Mouse (Mus musculus) liver, embryonic 15.5 days (tissue): Measurements from ENCODE around the gene Pip5k1b. TPM values are rescaled to one million over a fixed set of nuclear protein-coding genes. Genes with fewer than 3 reads are reported as not detected.
"Not testable (repeated sequence)": the region's sequence is repeated elsewhere in the genome, so short reads cannot be mapped to it uniquely, and the experiment has no call there.

ENCODE experiments used
- ATAC-seq: fragments of 200-750 bp; cut with Nextera tagmentation; 2 replicates; pipeline ENCODE4 v1.8.0; 2017; ENCODE audit warnings: moderate number of reproducible peaks, mild to moderate bottlenecking, moderate library complexity; ENCODE audit not compliant: insufficient read depth
- H3K27ac ChIP-seq: fragments of 300-500 bp; sonication (generic); replicated peaks from 2 replicates; pipeline ENCODE4 v1.5.1; 2015; ENCODE audit warnings: mild to moderate bottlenecking, inconsistent platforms
- H3K27me3 ChIP-seq: fragments of 300-500 bp; sonication (generic); 2 replicates; pipeline ENCODE4 v1.6.1; 2015; ENCODE audit warnings: mild to moderate bottlenecking, inconsistent platforms
- H3K36me3 ChIP-seq: fragments of 300-500 bp; sonication (generic); replicated peaks from 2 replicates; pipeline ENCODE4 v1.6.1; 2015; ENCODE audit warnings: moderate library complexity, mild to moderate bottlenecking, inconsistent platforms
- H3K4me1 ChIP-seq: fragments of 300-500 bp; sonication (generic); replicated peaks from 2 replicates; pipeline ENCODE4 v1.6.1; 2015; ENCODE audit warnings: inconsistent platforms
- H3K4me2 ChIP-seq: fragments of 300-500 bp; sonication (generic); 2 replicates; pipeline ENCODE4 v1.6.1; 2015; ENCODE audit warnings: moderate library complexity, mild to moderate bottlenecking, inconsistent platforms
- H3K4me3 ChIP-seq: fragments of 300-500 bp; sonication (generic); replicated peaks from 2 replicates; pipeline ENCODE4 v1.5.1; 2015; ENCODE audit warnings: mild to moderate bottlenecking, inconsistent platforms
- H3K9ac ChIP-seq: fragments of 300-500 bp; sonication (generic); 2 replicates; pipeline ENCODE4 v1.6.1; 2015; ENCODE audit warnings: moderate library complexity, mild to moderate bottlenecking, inconsistent platforms
- H3K9me3 ChIP-seq: fragments of 300-500 bp; sonication (generic); replicated peaks from 2 replicates; pipeline ENCODE4 v1.6.1; 2016; ENCODE audit warnings: inconsistent platforms
- WGBS: fragments of 180-500 bp; shearing (Covaris S2); methylation state at CpG from one replicate; pipeline ENCODE4 v1.1.7; 2015; ENCODE audit warnings: mixed read lengths; ENCODE audit not compliant: insufficient replicate concordance; 5-methylcytosine and 5-hydroxymethylcytosine counted together
- polyA plus RNA-seq: library from polyadenylated mRNA; unstranded; fragments of >200 nt; fragmentation: Nextera tagmentation; extraction: Ambion mirVana; gene quantifications from 2 replicates; pipeline ENCODE4 v1.2.1, GENCODE M21; 2015

The Pip5k1b gene
- polyA plus RNA-seq, 1 experiment from 2014 or later, result 9.5 TPM

DNA sequence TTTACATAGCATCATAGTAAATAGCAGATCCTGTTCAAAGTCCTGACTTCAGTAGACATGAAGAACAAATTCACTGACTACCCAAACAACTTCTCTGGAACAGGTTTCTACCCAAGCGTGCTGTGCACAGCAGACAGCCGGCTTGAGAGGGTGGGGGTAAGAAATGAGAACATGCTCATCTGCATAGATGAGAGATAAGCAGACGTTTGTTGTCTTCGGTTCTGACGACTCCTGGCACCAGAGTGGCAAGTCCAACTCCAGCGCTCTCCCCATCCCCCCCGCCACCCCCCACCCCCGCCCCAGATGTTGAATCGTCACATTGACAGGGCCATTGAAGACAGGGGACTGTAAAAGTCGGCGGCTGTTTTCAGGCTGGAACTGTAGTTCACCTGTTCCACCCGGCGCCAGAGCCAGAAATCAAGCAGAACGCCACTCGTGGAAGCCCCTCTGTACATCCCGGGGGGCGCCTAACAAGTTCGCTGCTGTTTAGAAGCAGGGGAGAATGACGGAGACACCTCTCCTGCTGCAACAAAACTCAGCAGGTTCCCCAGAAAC is 684 bp downstream of the Pip5k1b start:
- Histone ChIP-seq H3K4me1 (peaks cover 42% of the 10 kb centered on the region), H3K4me3 (peak overlapping the region; percentile 92), H3K36me3 (no peaks in the 10 kb centered on the region), H3K27ac (peak overlapping the region; percentile 93), H3K9ac (peak overlapping the region; percentile 93), H3K4me2 (peak overlapping the region; percentile 98), H3K9me3 (no peaks in the 10 kb centered on the region), H3K27me3 (peaks cover 32% of the 10 kb centered on the region)
- under 1% methylated on average over 19 of the region's 19 CpGs for WGBS
- peak; percentile 62 for ATAC-seq

GRCm38 (mm10) chr19:24554425-24554824 is 1.2 kb downstream of the Pip5k1b start:
- Histone ChIP-seq H3K36me3 (no peaks in the 10 kb centered on the region), H3K4me3 (peak overlapping the region; percentile 92), H3K27ac (peak overlapping the region; percentile 93), H3K4me2 (peak overlapping the region; percentile 98), H3K27me3 (peaks cover 32% of the 10 kb centered on the region), H3K4me1 (peaks cover 42% of the 10 kb centered on the region), H3K9ac (peak overlapping the region; percentile 93), H3K9me3 (no peaks in the 10 kb centered on the region)
- 21% methylated on average over 4 of the region's 4 CpGs for WGBS
- no peak for ATAC-seq

GRCm38 (mm10) chr19:24553291-24554075 is 2.2 kb downstream of the Pip5k1b start:
- peak overlapping the region; percentile 98 for H3K4me2 ChIP-seq
- no peaks in the 10 kb centered on the region for H3K9me3 ChIP-seq
- H3K36me3 ChIP-seq, result peaks cover 4% of the 10 kb centered on the region
- peaks cover 42% of the 10 kb centered on the region for H3K4me1 ChIP-seq
- no peak for ATAC-seq
- peaks cover 23% of the 10 kb centered on the region for H3K27me3 ChIP-seq
- peak overlapping the region; percentile 92 for H3K4me3 ChIP-seq
- peak overlapping the region; percentile 93; the same call in 1 of the 2 replicates for H3K9ac ChIP-seq
- WGBS, result 69% methylated on average over 12 of the region's 12 CpGs
- H3K27ac ChIP-seq, result 0 out of 2 replicates have a peak overlapping the region, but pooled peaks have one; percentile 2

DNA sequence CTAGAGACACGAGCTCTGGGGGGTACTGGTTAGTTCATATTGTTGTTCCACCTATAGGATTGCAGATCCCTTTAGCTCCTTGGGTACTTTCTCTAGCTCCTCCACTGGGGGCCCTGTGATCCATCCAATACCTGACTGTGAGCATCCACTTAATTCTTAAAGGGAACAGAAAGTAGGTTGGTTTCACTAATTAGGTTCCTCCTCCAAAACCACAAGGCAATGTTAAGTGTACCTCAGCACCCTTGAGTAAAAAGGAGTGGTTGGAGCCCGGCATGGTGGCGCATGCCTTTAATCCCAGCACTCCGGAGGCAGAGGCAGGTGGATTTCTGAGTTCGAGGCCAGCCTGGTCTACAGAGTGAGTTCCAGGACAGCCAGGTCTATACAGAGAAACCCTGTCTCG is 3.0 kb downstream of the Pip5k1b start:
- ATAC-seq, H3K9me3 ChIP-seq, H3K4me2 ChIP-seq, H3K9ac ChIP-seq, H3K27ac ChIP-seq, H3K4me3 ChIP-seq: not testable (repeated sequence)
- H3K4me1 ChIP-seq, result peaks cover 41% of the 10 kb centered on the region
- 81% methylated on average over 6 of the region's 6 CpGs for WGBS
- H3K36me3 ChIP-seq, result peaks cover 12% of the 10 kb centered on the region
- peaks cover 15% of the 10 kb centered on the region for H3K27me3 ChIP-seq

GRCm38 (mm10) chr19:24551196-24551954 is 4.3 kb downstream of the Pip5k1b start:
- peaks cover 30% of the 10 kb centered on the region for H3K4me1 ChIP-seq
- peaks cover 17% of the 10 kb centered on the region for H3K36me3 ChIP-seq
- H3K9ac ChIP-seq, result no peak overlapping the region
- 0 out of 2 replicates have a peak, but pooled peaks cover 6% of the 10 kb centered on the region for H3K9me3 ChIP-seq
- WGBS, result 67% methylated on average over 3 of the region's 3 CpGs
- peaks cover 3% of the 10 kb centered on the region for H3K27me3 ChIP-seq
- H3K4me2 ChIP-seq, result no peak overlapping the region
- no peak for ATAC-seq
- H3K4me3 ChIP-seq, result no peak overlapping the region
- H3K27ac ChIP-seq, result no peak overlapping the region; the same call in 1 of the 2 replicates

GRCm38 (mm10) chr19:24550778-24551177 is 4.9 kb downstream of the Pip5k1b start:
- H3K9me3 ChIP-seq, result 0 out of 2 replicates have a peak, but pooled peaks cover 6% of the 10 kb centered on the region
- H3K9ac ChIP-seq, result no peak overlapping the region
- no peak overlapping the region; the same call in 1 of the 2 replicates for H3K27ac ChIP-seq
- H3K27me3 ChIP-seq, result no peaks in the 10 kb centered on the region
- ATAC-seq, result no peak
- peaks cover 34% of the 10 kb centered on the region for H3K4me1 ChIP-seq
- no peak overlapping the region for H3K4me2 ChIP-seq
- WGBS, result 76% methylated on average over 7 of the region's 7 CpGs
- H3K4me3 ChIP-seq, result no peak overlapping the region
- H3K36me3 ChIP-seq, result peaks cover 17% of the 10 kb centered on the region

DNA sequence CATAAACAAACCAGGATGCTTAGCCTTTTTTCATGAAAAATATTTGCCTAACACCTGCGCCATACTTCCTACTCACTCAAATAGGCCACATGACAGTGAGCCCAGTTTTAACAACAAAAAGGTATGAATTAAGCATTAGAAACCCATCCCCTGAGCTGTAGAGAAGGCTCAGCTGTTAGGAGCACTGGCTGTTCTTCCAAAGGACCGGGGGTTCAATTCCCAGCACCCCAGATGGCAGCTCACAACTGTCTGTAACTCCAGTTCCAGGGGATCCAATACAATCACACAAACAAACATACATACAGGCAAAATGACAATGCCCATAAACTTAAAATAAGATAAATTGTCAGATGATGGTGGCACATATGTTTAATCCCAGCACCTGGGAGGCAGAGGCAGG is 5.7 kb downstream of the Pip5k1b start:
- no peak overlapping the region for H3K9ac ChIP-seq
- peaks cover 17% of the 10 kb centered on the region for H3K36me3 ChIP-seq
- no peaks in the 10 kb centered on the region for H3K27me3 ChIP-seq
- H3K4me1 ChIP-seq, result peaks cover 41% of the 10 kb centered on the region
- H3K9me3 ChIP-seq, result 0 out of 2 replicates have a peak, but pooled peaks cover 6% of the 10 kb centered on the region
- H3K27ac ChIP-seq, result no peak overlapping the region
- ATAC-seq, result no peak
- H3K4me2 ChIP-seq, result no peak overlapping the region
- H3K4me3 ChIP-seq, result no peak overlapping the region
- WGBS, result 97% methylated on average over 2 of the region's 2 CpGs

DNA sequence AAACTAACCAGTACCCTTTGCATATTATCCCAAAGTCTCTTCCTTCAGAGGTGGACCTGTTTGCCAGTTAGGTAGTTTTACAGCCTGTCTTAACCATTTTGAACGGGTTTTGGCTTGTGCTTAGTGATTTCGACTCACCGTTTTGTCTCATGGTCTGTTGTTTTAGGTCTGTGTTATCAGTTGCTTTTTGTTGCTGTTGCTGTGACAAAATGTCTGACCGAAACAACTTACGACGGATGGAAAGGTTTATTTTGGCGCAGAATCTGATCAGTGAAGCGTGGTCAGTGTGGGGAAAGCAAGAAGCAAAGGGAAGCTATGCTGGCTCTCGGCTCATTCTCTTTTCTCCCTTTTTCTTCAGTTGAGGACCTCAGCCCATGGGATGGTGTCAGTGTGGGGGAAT is 7.3 kb downstream of the Pip5k1b start:
- Histone ChIP-seq H3K27ac (no peak overlapping the region), H3K27me3 (no peaks in the 10 kb centered on the region), H3K4me3 (no peak overlapping the region), H3K4me1 (peaks cover 31% of the 10 kb centered on the region), H3K36me3 (peaks cover 17% of the 10 kb centered on the region), H3K9me3 (0 out of 2 replicates have a peak, but pooled peaks cover 6% of the 10 kb centered on the region), H3K9ac (no peak overlapping the region), H3K4me2 (no peak overlapping the region)
- no peak for ATAC-seq
- WGBS, result 93% methylated on average over 9 of the region's 9 CpGs

DNA sequence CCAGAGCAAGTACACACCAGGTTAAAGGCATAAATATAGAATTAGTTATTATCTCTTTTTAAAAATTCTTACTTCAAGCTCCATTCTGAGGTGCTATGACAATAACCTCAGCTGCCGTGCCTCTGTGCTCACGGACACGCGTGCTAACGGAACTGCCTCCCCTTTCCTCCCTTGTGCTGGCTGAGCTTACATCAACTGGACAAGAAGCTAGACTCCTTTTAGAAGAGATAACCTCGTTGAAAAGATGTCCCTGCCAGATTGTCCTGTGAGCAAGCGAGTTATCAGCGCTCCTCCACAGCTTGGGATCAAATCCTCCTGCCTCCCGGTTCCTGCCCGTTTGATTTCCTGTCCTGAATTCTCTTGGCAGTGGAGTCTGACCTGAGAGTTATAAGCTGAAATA is 9.5 kb downstream of the Pip5k1b start:
- H3K4me2 ChIP-seq, result no peak overlapping the region
- ATAC-seq, result no peak
- H3K4me3 ChIP-seq, result no peak overlapping the region
- H3K36me3 ChIP-seq, result peaks cover 17% of the 10 kb centered on the region
- peaks cover 37% of the 10 kb centered on the region for H3K4me1 ChIP-seq
- 0 out of 2 replicates have a peak, but pooled peaks cover 6% of the 10 kb centered on the region for H3K9me3 ChIP-seq
- 51% methylated on average over 10 of the region's 10 CpGs for WGBS
- H3K27me3 ChIP-seq, result no peaks in the 10 kb centered on the region
- H3K27ac ChIP-seq, result 0 out of 2 replicates have a peak overlapping the region, but pooled peaks have one; percentile 7
- H3K9ac ChIP-seq, result no peak overlapping the region

DNA sequence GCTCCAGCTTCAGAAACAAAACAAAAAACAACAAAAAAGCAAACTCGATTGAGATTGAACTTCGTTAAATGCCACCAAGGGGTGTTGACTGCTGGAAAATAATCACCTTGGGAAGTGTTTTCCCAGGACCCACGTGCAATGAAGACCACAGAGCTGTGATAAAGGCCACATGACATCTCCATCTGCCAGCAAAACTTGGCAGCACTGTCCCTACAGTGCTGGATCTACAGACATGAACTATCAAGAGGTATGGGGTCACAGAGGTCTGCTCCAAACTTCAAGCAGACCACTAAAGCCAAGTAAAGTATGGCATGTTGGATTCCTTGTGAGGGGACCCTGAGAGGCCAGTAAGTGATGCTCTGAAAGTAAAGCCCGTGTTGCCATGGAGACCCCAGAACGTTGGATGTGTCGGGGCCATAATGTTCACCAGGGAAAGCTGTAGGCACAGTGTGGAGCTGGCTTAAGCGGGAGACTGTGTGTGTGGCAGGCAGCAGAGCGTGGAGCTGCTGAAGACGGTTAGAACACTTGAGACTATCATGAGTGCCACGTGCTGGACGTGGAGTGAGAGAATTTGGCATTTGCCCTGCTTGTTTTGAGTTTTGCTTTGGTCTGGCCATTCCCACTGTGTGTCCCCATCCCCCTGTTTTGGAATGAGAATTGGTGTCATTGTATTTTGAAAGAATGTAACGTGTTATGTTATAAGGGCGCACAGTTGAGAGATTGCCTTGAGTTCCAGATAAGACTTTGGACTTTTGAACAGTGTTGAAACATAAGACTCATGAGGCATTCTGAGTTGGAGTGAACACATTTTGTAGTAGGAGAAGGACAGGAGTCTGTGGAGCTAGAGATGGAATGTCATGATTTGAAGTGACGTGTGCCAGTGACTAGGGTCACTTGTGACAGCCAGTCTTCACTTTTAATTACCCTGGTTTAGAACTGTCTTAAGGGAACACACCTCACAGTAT is 12.0 kb downstream of the Pip5k1b start:
- H3K4me2 ChIP-seq, result no peak overlapping the region
- 83% methylated on average over 14 of the region's 14 CpGs for WGBS
- H3K9ac ChIP-seq, result no peak overlapping the region
- 0 out of 2 replicates have a peak, but pooled peaks cover 6% of the 10 kb centered on the region for H3K9me3 ChIP-seq
- H3K27me3 ChIP-seq, result no peaks in the 10 kb centered on the region
- H3K4me1 ChIP-seq, result peaks cover 49% of the 10 kb centered on the region
- H3K4me3 ChIP-seq, result no peak overlapping the region
- peaks cover 15% of the 10 kb centered on the region for H3K36me3 ChIP-seq
- ATAC-seq, result no peak
- H3K27ac ChIP-seq, result no peak overlapping the region
